Mouse (Mus musculus) CH12.LX (cell line): ENCODE results near the gene Gnaz. TPM values are rescaled to one million over a fixed set of nuclear protein-coding genes. Genes with fewer than 3 reads are reported as not detected.

Experiments used
- DNase-seq: peaks from one replicate; pipeline ENCODE4 v3.0.0-alpha.2; 2013; ENCODE audit errors: extremely low read depth
- H3K27ac ChIP-seq: 2 replicates; pipeline ENCODE4 v1.5.1; 2012; ENCODE audit warnings: low read depth, mild to moderate bottlenecking, control low read depth, moderate library complexity; ENCODE audit not compliant: insufficient read depth
- H3K27me3 ChIP-seq: replicated peaks from 2 replicates; pipeline ENCODE3; 2012; ENCODE audit warnings: inconsistent platforms
- H3K36me3 ChIP-seq, 2 experiments: replicated peaks in 1 of 2; 2 replicates each; pipeline versions ENCODE3 to v1.6.1; 2012; ENCODE audit warnings: inconsistent platforms in 1 of 2, low read length in 1 of 2, mild to moderate bottlenecking in 1 of 2, mixed read lengths in 1 of 2, moderate library complexity in 1 of 2; ENCODE audit not compliant: control insufficient read depth in 1 of 2, insufficient read depth in 1 of 2
- H3K4me1 ChIP-seq, 2 experiments: 2 replicates each; pipeline ENCODE4 v1.6.1; 2012; ENCODE audit warnings: inconsistent platforms in 1 of 2, moderate library complexity in 1 of 2; ENCODE audit not compliant: insufficient read depth in 2 of 2, control insufficient read depth in 1 of 2
- H3K4me2 ChIP-seq: 2 replicates; pipeline ENCODE4 v1.6.1; 2012; ENCODE audit warnings: low read depth, mild to moderate bottlenecking, control low read depth; ENCODE audit not compliant: poor library complexity, insufficient read depth, severe bottlenecking
- H3K4me3 ChIP-seq, 3 experiments: fragments of 150-350 bp in 1 of 3; sonication (generic) in 1 of 3; replicated peaks in 1 of 3; 2 replicates each; pipeline versions ENCODE3 to v1.5.1; 2011 to 2012; ENCODE audit warnings: low read depth in 2 of 3, low read length in 2 of 3, mild to moderate bottlenecking in 2 of 3, moderate library complexity in 2 of 3, control low read depth in 1 of 3, improper control_type of control experiment in 1 of 3, inconsistent platforms in 1 of 3, mixed read lengths in 1 of 3; ENCODE audit not compliant: poor library complexity in 1 of 3
- H3K79me2 ChIP-seq: replicated peaks from 2 replicates; pipeline ENCODE4 v1.6.1; 2012; ENCODE audit warnings: mild to moderate bottlenecking, moderate library complexity; ENCODE audit not compliant: control insufficient read depth, poor library complexity, insufficient read depth, severe bottlenecking; ENCODE audit errors: extremely low read depth
- H3K9ac ChIP-seq: 2 replicates; pipeline ENCODE4 v1.6.1; 2012; ENCODE audit warnings: low read depth, mild to moderate bottlenecking, control low read depth, moderate library complexity; ENCODE audit not compliant: insufficient read depth
- H3K9me3 ChIP-seq: replicated peaks from 2 replicates; pipeline ENCODE3; 2012; ENCODE audit warnings: low read length, inconsistent platforms, mixed read lengths
- BHLHE40 ChIP-seq: IDR thresholded peaks from 2 replicates; pipeline ENCODE4 v1.6.1; 2011; ENCODE audit warnings: mild to moderate bottlenecking, low read depth, low read length, improper control_type of control experiment
- CHD2 ChIP-seq: IDR thresholded peaks from 2 replicates; pipeline ENCODE4 v1.6.1; 2011; ENCODE audit warnings: low read length, improper control_type of control experiment
- CTCF ChIP-seq, 2 experiments: IDR thresholded peaks in 1 of 2; conservative IDR thresholded peaks in 1 of 2; 2 replicates each; pipeline ENCODE4 v1.5.1; 2011 to 2012; ENCODE audit warnings: low read depth in 2 of 2, low read length in 2 of 2, improper control_type of control experiment in 1 of 2, inconsistent platforms in 1 of 2, mild to moderate bottlenecking in 1 of 2, moderate library complexity in 1 of 2
- EP300 ChIP-seq: IDR thresholded peaks from 2 replicates; pipeline ENCODE4 v1.6.1; 2011; ENCODE audit warnings: low read length, improper control_type of control experiment
- IRF4 ChIP-seq: IDR thresholded peaks from 2 replicates; pipeline ENCODE4 v1.6.1; 2014; ENCODE audit warnings: low read depth, mild to moderate bottlenecking, inconsistent platforms, low read length, improper control_type of control experiment
- JUN ChIP-seq: IDR thresholded peaks from 2 replicates; pipeline ENCODE4 v1.6.1; 2011; ENCODE audit warnings: low read depth, mild to moderate bottlenecking, low read length, improper control_type of control experiment, moderate library complexity; ENCODE audit not compliant: insufficient read depth
- JUND ChIP-seq: conservative IDR thresholded peaks from 2 replicates; pipeline ENCODE4 v1.6.1; 2011; ENCODE audit warnings: low read depth, low read length, improper control_type of control experiment
- KAT2A ChIP-seq: IDR thresholded peaks from 2 replicates; pipeline ENCODE4 v1.6.1; 2012; ENCODE audit warnings: low read length, improper control_type of control experiment, inconsistent platforms; ENCODE audit not compliant: insufficient replicate concordance
- MAFK ChIP-seq: IDR thresholded peaks from 2 replicates; pipeline ENCODE4 v1.6.1; 2011; ENCODE audit warnings: low read length, improper control_type of control experiment; ENCODE audit not compliant: insufficient replicate concordance
- MAX ChIP-seq: IDR thresholded peaks from 2 replicates; pipeline ENCODE4 v1.6.1; 2011; ENCODE audit warnings: low read length, improper control_type of control experiment
- MEF2A ChIP-seq: IDR thresholded peaks from 2 replicates; pipeline ENCODE4 v1.6.1; 2014; ENCODE audit warnings: low read depth, mild to moderate bottlenecking, inconsistent platforms, low read length, improper control_type of control experiment, borderline replicate concordance
- MYC ChIP-seq: IDR thresholded peaks from 2 replicates; pipeline ENCODE4 v1.6.1; 2011; ENCODE audit warnings: low read depth, mild to moderate bottlenecking, improper control_type of control experiment, low read length
- NELFE ChIP-seq: IDR thresholded peaks from 2 replicates; pipeline ENCODE4 v1.6.1; 2011; ENCODE audit warnings: low read depth, low read length, improper control_type of control experiment
- RAD21 ChIP-seq: IDR thresholded peaks from 2 replicates; pipeline ENCODE4 v1.6.1; 2011; ENCODE audit warnings: low read depth, mild to moderate bottlenecking, low read length, improper control_type of control experiment, moderate library complexity
- SMC3 ChIP-seq: IDR thresholded peaks from 2 replicates; pipeline ENCODE4 v1.6.1; 2011; ENCODE audit warnings: low read depth, low read length, improper control_type of control experiment
- TBP ChIP-seq: conservative IDR thresholded peaks from 2 replicates; pipeline ENCODE4 v1.6.1; 2011; ENCODE audit warnings: low read depth, low read length, improper control_type of control experiment
- TCF12 ChIP-seq: IDR thresholded peaks from 2 replicates; pipeline ENCODE4 v1.6.1; 2014; ENCODE audit warnings: low read depth, mild to moderate bottlenecking, inconsistent platforms, low read length, improper control_type of control experiment
- USF2 ChIP-seq: conservative IDR thresholded peaks from 2 replicates; pipeline ENCODE4 v1.6.1; 2011; ENCODE audit warnings: low read depth, low read length, improper control_type of control experiment
- ZMIZ1 ChIP-seq: IDR thresholded peaks from 2 replicates; pipeline ENCODE4 v1.6.1; 2012; ENCODE audit warnings: low read depth, mild to moderate bottlenecking, inconsistent platforms, low read length, improper control_type of control experiment
- dilution Hi-C: fragments of 300-500 bp; cut with MboI; formaldehyde crosslinking; loops from 2 replicates; pipeline ENCODE4 v1.14.3; 2020; ENCODE audit warnings: low sequenced_read_pairs; ENCODE audit not compliant: extremely low pct_unique_long_range_greater_than_20kb, extremely low pct_ligation_motif_present
- in situ Hi-C: fragments of 300-500 bp; cut with MboI; formaldehyde crosslinking; loops from 3 replicates; pipeline ENCODE4 v1.14.3; 2019; ENCODE audit warnings: low sequenced_read_pairs, low pct_ligation_motif_present, low pct_unique_long_range_greater_than_20kb, mixed read lengths
- polyA plus RNA-seq: library from polyadenylated mRNA; unstranded; fragments of >175 nt; gene quantifications from 2 replicates; pipeline ENCODE4 v1.2.1, GENCODE M21; 2012; ENCODE audit warnings: low read depth; ENCODE audit not compliant: insufficient read length
- total RNA-seq, 2 experiments: library from RNA; depleted of rRNA; stranded (reverse); fragments of 300-350 nt in 1 of 2; fragments of >200 nt in 1 of 2; gene quantifications; 2 replicates each; pipeline ENCODE4 v1.2.3; 2012 to 2014

Gene Gnaz
- total and polyA plus RNA-seq, 3 experiments = 2.7 to 36.9 (median 5.5) TPM

DNA sequence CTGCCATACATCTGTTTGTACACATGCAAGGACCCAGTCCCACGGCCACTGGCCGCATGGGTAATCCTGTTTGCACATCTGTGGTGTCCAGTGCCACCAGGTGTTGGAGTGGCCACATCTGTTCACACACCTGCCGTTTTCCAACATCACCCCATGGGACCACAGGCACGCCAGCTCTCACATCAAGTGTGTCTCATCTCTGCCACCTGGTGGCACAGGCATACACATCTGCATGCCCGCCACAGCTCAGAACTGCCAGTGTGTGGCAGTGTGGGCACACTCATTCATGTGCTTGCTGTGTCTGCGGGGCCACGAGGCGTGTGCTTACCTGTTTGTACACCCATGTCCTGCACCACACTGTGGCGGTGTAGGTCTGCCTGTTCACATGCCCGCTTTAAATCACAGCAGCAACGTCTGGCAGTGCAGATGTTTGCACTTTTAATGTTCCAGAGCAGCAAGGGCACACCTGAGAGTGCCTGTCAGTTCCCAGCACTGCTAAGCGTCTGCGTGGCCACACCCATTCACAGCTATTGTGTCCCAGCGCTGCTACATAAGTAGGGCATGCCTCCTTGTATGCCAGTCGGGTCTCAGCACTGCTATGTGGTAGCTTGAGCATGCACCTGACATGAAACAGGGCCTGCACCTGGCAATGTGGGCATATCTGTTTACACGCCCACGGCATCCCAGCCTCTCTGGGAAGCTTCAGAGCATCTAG is 46.0 kb upstream of the Gnaz start:
- Histone ChIP-seq H3K4me3 (no peak overlapping the region), H3K36me3 (no peaks in the 10 kb centered on the region), H3K79me2 (no peaks in the 10 kb centered on the region), H3K4me2 (no peak overlapping the region), H3K9ac (no peak overlapping the region), H3K27me3 (peaks cover 2% of the 10 kb centered on the region), H3K9me3 (no peaks in the 10 kb centered on the region), H3K27ac (no peak overlapping the region), H3K4me1 (peaks cover 30 to 38% of the 10 kb centered on the region in 2 experiments)
- dilution Hi-C loops = no loop called here
- peak; percentile 81 for DNase-seq
- TF ChIP-seq CTCF (conservative IDR thresholded peaks at IDR 0.05 in 1 of 2, IDR thresholded peaks at IDR 0.05 in 1 of 2; ENCODE audit: low read depth in 2 of 2, low read length in 2 of 2) = peak; percentile 51 to 100
- TF ChIP-seq IRF4 = 0 out of 2 replicates have a peak, but pooled peaks have one; percentile 21
- TF ChIP-seq EP300 = peak; percentile 13; the same call in 1 of the 2 replicates
- TF ChIP-seq MEF2A = 0 out of 2 replicates have a peak, but pooled peaks have one; percentile 29
- peak; percentile 67 for TF ChIP-seq SMC3
- TF ChIP-seq USF2 = no peak
- TF ChIP-seq MAX = peak; percentile 72; the same call in 1 of the 2 replicates
- peak; percentile 98 for TF ChIP-seq TCF12
- peak; percentile 68 for TF ChIP-seq RAD21
- TF ChIP-seq JUND = no peak
- TF ChIP-seq MYC = peak; percentile 77
- no peak for TF ChIP-seq CHD2
- peak; percentile 75; the same call in 1 of the 2 replicates for TF ChIP-seq NELFE
- TF ChIP-seq BHLHE40 = peak; percentile 57
- in situ Hi-C loops = no loop called here

DNA sequence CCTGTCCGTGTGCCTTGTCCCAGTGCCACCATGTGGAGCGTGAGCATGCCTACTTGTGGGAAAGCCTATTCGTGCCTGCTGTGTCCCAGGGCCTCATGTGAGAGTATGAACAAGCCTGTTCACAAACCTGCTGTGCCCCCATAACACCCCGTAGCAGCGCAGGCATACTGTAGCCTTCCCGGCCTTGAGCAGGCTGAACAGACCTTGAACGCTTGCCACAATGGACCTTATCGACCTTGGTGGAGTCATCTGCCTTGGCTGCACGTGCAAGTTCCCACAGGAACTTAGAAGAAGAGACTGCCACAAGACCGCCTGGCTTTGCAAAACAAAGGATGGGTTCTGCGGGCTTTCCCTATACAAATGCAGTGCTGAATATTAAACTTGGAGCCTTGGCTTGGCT is 45.4 kb upstream of the Gnaz start:
- Histone ChIP-seq H3K4me1 (peaks cover 34 to 38% of the 10 kb centered on the region in 2 experiments), H3K4me2 (no peak overlapping the region), H3K9me3 (peaks cover 4% of the 10 kb centered on the region), H3K79me2 (no peaks in the 10 kb centered on the region), H3K27ac (no peak overlapping the region), H3K9ac (no peak overlapping the region), H3K36me3 (no peaks in the 10 kb centered on the region)
- dilution Hi-C loops = no loop called here
- in situ Hi-C loops = no loop called here
- TF ChIP-seq RAD21 (no peak), JUN (no peak), ZMIZ1 (no peak), BHLHE40 (no peak), MAFK (no peak), SMC3 (no peak), KAT2A (no peak), TBP (no peak)
- TF ChIP-seq, all 38 proteins: peak for 0
- no peak overlapping the region for H3K4me3 ChIP-seq
- H3K27me3 ChIP-seq = peaks cover 2% of the 10 kb centered on the region
- no peak for DNase-seq
